Mouse (Mus musculus): ENCODE results near the gene Megf6. TPM values are rescaled to one million over a fixed set of nuclear protein-coding genes. Genes with fewer than 3 reads are reported as not detected.

The Megf6 gene
- total RNA-seq, 2 experiments from 2014 or later: 3.7 to 4.6 TPM

DNA sequence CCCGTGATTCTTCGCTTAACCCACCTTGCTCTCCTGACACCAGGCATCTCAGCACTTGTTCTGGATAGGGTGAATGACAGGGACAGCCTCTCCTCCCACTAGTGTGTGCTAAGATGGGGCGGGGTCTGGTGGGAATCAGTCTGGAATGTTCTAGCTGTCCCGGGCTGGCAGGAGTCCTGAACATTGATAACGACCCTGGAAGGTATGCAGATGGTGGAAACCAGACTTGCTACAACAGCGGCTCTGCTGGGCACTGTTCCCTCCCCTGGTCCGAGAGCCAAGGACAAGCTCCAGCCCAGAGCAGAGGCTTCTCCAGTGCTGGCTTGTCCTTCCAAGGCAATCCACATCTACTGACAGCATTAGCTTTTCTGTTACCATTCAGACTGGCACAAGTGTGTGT lies 43.1 kb downstream of the Megf6 start:
- DNase-seq: peak; percentile 78 to 79

DNA sequence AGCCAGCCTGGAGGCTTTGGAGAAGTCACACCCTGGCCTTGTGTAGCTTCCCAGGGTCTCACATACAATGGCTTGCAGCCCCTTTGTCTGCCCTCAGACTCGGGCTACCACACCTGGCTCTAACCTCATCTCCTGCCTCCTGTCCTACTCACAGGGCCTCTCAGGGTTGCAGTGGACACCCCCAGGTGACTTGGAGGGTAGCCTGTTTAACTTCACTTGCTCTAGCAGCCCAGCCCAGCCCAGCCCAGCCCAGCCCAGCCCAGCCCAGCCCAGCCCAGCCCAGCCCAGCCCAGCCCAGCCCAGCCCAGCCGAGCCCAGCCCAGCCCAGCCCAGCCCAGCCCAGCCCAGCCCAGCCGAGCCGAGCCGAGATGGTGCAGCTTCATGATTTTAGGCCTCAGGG lies 43.5 kb downstream of the Megf6 start:
- no peak for DNase-seq

DNA sequence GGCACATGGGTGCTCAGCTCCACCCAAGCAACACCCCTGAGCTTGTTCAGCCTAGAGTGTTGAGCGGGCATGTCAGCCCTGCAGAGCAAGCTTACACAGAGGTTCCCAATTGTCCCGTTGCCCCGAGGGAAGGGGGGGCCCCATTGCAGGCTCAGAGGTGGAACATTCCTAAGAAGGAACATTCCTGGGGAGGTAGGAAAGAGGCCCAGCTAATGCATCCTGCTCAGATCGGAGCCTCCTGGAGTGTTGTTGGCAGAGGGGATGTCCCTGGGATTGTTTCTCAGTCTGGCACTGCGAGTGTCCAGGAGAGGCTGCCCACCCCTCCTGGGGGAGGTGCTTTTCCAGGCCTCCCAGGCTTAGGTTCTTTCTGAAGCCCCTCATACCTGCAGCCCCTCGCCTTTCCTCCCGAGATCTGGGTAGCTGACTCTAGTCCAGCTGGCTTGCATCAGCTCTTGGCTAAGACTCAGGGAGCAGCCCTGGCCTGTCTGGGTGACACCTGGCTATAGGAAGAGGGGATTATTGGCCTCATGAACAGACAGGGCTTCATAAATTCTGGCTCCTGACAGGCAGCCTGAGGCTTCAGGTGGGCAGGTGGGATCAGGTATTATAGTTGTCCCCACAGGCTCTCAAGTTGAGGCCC lies 47.3 kb downstream of the Megf6 start:
- DNase-seq: no peak

DNA sequence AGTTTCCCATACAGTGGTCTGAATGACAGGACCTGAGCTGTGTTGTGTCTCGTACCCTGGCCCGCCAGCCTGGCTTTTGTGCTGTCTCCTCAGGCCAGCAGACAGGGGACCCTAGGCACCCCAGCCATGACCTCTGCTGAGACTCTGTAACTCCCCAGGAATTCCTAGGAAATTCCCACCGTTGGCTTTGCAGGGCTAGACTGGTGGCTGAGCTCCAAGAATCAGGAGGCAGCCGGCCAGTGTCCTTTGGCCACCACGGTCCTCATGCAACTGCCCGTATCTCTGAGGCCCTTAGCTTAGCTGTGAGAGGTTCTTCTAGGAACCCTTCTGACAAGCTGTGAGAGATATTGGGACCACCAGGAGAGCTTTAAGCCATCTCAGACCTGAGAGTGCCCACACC lies 52.2 kb downstream of the Megf6 start:
- DNase-seq: peak; percentile 69 to 75

DNA sequence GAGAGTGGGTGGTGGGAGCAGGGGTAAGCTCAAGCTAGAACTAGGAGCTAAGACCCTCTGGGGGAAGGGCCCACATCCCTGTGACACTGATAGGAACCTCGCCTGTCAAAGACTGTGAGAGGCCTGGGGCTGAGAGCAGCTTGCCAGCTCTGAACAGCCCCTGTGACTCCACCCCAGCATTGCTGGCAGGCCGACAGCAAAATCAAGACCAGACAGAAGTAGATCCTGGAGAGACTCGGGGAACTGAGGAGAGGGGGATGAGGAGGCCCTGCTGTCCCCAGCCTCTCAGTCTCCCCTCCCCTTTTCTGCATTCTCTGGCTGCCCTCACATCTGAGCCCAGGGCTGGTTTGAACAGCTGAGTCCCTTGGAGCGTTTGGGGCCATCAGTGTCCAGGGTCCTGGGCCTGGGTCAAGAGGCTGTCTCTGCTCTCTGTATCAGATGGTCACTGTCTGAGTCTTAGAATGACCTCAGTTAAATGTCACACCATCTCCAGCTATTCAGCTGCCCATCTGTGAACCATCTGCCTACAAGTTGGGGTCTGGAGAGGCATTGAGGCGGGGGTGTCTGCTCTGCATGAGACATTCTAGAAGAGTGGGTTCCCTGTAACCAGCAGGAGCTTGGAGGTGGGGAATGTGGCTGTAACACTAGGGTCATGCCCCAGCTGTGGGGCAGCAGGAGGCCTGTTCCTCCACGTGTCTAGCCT lies 53.9 kb downstream of the Megf6 start:
- peak; percentile 52 to 61 for DNase-seq

DNA sequence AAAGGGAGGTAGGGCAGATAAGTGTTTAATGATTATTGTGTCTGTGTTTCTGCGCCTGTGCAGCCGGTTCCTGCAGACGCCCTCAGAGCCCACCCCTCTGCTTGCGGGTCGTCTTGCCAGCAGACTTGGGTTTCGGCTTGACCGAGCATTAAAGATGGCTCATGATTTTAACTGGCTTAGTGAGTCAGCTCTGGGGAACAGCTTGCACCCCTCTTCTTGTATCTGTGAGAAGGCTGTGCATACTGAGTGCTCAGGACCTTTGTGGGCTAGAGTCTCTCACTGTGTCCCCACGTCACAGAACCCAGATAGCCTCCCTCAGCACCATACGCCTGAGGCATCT lies 54.4 kb downstream of the Megf6 start:
- DNase-seq: no peak

DNA sequence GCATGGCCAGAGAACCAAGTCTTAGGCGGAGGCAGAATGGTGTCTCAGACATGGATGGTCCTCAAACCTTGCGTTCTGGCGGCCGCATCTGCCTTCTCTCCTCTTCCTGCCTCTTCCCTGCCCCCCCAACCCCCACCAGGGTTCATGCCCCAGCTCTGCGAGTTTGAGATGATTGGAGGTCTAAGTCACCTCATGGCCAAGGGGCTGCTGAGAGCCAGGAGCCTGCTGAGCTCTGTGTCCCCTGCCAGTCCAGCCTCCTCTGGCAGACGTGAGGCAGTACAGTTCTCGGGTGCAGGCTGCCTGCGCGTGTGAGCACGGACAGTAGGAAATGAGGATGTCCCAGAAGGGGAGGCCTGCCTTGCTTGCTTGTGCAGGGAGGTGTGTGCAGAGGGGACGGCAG lies 56.1 kb downstream of the Megf6 start:
- DNase-seq: peak in 1 of 2 experiments; percentile 20

DNA sequence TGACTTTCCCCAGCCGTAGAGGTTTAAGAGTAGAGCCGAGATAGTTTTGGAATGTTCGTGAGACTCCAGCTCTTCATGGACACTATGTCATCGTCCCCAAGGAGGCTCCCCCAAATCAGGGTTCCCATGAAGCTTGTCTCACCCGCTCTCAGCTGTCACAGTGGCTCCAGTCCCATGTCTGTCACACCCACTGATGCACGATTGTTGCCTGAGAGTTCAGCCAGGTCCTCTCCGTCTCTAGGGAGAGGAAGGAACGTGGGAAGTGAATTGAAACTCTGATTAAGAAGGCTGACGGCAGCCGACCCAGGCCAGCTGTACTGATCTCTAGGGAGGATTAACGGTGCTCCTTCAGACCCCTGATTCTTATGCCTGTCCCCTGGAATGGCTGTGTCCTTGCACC lies 57.8 kb downstream of the Megf6 start:
- DNase-seq: peak; percentile 74 to 88

DNA sequence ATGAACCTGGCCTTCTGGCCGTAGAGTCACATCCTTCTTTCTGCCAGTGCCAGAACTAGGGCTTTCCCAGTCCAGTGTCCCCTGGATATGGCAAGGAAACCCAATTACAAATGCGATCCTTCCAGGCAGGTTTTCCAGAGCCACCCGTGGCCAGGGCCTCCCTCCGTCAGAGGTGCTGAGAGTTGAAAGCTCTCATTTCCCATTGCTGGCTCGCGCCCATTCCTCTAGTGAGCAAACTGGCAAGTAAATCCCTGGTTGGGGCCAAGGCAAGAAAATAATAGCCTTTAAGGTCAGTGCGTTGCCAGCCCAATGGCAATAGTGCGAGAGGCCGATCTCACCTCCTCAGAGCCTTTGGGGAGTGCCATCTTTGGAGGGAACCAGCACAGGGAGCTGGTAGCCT lies 59.0 kb downstream of the Megf6 start:
- no peak for DNase-seq

DNA sequence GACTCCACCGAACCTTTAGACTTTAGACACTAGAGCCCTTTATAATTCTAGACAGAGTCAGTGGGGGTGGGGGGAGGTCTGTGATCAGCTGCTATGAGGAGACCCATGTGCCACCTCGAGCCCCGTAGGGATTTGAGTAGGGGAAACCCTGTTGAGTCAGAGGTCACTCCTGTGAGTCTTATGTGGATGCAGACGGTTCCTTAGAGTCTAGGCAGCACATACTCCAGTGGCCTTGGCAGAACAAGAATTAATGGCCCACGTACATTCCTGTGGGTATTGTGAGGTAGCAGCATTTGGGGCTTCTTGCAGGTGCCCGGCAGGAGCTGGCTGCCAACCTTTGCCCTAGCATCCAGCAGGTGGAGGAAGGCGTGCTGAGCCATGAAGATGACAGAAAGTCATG lies 60.9 kb downstream of the Megf6 start:
- no peak for DNase-seq

DNA sequence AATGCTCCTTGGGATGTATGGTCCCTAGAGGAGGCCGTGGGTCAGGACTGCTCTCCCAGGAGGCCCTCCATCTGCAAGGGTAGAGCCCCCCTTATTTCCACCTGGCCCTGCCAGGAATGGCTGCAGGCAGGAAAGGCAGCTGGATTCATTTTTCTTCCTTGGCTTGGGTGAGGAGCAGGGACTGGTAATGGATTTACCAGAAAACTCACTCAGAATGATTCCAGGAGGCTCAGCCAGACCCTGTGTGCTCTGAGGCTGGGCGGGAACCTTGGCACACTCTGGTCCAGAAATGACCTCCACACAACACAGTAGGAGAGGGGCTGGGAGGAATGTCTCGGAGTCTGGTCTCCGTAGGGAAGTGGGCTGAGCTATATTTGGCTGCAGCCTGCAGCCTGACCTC lies 61.8 kb downstream of the Megf6 start:
- DNase-seq: peak in 1 of 2 experiments; percentile 80

DNA sequence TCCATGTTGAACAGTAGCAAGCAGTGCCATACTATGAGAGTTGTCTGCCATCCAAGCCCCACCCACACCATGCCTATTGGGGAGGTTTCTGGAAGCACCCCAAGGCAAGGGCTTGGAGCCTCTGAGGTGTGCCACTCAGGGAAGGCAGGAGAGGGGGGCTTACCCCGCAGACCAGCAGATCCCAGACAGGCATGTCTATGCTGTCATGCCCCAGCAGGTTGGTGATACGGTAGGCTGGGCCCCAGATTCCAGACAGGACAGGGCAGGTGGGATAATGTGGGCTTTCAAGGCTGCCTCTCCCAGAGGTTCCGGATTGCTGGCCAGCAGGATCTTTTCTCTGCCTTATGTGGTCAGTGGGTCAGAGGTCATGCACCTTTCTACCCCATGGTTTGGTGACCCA lies 65.5 kb downstream of the Megf6 start:
- DNase-seq: no peak

DNA sequence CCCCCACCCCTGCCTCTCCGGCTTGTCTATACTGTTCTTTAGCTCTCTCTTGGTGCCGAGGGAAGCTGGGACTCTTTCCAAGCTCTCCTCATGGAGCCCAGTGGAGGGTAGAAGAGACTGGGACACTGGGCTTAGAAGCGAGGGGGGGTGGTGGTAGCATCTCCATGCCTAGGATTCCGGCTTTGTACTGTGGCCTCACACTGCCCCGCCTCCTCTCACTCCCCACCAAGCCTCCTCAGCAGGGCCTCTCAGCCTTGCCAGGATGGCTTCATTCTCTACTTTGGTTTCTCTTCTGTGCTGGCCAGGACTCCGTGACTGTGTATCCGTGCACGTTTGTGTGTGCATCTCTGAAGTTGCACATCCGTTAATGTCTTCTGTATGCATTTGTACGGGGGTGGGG lies 66.4 kb downstream of the Megf6 start:
- no peak for DNase-seq

DNA sequence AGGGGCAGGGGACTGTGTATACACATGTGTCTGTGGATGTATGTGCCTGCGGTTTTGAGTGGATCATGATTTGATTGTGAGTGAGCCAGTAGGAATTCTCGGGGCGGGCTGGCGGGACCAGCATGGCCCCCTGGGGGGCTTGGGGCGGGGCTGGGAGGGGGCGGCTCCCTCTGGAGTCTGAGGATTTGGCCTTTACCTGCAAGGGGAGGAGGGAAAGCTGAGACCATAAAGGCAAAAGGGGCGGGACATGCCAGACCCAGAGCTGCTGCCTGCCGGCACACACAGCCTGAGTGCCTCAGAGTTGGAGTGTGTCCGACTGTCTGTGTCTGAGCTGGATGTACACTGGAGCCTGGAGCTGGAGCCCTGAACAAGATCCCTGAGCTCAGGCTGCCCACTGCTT lies 66.8 kb downstream of the Megf6 start:
- no peak for DNase-seq

DNA sequence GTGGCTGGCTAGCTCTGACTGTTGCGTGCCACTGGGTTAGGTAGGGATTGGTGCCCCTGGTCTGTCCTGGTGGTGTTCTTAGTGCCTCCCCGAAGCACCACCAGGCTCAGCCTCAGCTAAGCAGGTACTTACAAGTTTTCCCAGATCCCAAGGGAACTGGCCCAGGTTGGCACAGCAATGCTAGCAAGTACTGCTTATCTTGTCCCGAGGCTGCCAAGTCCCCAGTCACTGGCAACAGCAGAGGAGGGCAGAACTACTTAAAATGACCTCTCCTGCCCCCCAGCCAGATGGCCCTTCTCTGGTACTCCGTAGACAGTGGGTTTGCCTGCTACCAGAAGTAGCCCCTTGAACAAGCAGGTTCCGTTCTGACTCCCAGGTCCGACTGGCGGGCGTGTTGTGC lies 68.7 kb downstream of the Megf6 start:
- DNase-seq: peak in 1 of 2 experiments; percentile 52

DNA sequence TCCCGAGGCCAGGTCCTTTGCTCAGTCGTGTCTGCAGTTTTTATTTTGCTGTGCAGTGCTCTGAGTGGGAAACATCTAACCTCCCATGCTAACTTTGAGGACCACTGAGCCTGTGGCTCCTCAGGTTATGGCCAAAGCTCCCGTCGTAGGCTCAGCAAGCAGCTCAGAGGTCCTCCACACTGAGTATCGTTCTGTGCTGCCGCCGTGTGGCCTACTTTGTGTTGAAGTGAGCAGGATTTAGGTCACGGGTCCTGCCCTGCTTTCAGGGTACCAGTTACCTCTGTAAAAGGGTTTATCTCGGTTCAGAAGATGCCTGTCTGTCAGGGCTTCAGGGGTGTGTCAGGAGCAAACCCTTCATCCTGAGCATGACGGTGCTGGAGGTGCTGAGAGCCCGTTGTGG lies 70.1 kb downstream of the Megf6 start:
- DNase-seq: no peak

DNA sequence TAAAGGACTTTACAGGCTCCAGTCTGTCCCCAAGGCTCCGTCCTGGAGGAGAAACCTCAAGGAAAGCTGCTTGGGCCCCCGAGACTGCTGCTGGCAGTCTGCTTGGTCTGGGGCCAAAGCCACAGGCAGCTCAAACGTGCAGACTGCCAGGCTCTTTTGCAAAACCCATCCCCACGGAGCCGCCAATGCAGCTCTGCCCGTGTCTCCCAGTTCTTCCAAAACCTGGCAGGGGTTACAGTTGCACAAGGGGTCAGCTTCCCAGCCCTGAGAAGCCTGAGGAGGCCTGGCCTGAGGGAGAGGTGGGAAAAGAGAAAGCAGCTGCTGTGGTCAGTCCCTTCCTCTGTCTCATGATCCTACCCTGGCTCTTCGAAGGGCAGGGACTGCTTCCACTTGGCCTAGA lies 74.8 kb downstream of the Megf6 start:
- no peak for DNase-seq

DNA sequence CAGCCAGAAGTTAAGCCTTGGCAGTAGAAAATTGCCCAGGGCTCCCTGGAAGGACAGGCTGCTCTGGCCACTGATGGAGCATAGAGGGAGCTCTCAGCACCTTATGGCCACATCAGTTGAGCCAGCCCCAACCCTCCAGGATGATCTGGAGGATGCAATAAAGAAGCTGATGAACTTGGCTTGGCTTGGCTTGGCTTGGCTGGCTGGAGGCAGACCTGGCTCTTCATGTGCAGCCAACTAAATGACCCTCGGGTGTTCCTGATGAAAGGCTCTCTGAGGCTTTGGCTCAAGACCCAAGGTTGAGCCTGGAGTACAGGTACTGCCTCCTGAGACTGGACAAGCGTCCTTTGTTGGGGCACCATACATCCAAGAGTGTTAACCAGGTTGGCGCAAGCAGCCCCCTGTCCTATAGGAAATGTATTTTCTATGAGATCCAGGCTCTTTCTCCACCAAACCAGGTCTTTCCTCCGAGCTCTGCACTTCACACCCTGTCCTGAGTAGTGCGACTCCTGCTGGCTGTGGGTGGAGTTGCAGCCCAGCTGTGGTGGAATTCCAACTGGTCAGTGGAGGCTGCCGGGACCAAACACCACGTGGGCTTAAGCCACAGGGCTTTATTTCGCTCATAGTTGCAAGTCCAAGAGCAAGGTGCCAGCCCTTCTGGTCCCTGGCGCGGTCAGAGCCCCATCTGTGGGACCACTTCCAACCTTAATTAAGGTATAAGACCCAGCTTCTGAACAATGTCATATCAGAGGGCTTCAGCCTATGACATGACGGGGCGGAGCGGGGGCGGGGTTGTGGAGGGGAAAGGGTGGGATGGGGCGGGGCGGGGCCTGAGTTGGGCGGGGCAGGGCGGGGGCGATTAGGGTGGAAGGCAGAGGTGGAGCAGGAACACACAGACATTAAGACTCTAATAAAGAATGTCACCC lies 75.8 kb downstream of the Megf6 start:
- DNase-seq: peak; percentile 82 to 91

DNA sequence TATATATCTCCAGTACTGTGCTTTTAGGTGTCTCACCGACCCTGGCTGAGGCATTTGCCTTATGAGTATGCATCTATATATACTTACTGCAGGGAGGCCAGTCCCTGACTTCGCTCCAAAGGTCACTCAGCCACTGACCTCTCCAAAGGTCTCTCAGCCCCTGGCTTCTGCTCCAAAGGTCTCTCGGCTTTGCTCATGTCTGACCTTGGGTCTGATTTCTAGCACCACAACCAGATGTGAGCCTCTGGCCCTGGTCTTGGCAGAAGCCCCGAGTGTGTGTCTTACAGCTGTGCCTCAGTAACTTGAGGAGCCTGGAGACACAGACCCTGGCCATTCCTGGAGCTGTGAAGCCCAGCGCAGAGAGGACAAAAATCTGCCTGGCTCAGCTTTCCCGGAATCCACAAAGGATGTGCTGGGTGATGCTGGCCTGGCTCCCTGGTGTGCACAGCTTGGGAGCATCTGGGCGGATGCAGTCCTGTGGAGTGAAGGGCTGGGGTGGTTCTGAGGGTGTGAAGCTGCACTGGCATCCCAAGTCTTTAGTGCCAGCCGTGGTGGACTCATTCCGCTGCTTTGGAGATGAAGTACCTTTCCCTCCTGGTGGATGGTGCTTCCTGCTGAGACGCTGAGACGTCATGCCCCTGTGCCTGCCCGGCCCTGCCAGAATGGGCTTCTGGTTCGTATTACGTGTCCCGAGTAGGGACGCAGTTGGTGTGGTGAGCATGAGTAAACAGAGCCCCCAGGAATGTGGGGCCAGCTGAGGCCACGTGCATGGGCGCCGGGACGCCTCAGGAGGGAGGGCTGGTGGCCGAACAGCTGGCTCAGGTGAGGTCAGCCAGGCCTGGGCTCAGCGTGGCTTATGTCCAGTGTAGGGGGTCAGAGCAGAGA lies 76.9 kb downstream of the Megf6 start:
- no peak for DNase-seq

DNA sequence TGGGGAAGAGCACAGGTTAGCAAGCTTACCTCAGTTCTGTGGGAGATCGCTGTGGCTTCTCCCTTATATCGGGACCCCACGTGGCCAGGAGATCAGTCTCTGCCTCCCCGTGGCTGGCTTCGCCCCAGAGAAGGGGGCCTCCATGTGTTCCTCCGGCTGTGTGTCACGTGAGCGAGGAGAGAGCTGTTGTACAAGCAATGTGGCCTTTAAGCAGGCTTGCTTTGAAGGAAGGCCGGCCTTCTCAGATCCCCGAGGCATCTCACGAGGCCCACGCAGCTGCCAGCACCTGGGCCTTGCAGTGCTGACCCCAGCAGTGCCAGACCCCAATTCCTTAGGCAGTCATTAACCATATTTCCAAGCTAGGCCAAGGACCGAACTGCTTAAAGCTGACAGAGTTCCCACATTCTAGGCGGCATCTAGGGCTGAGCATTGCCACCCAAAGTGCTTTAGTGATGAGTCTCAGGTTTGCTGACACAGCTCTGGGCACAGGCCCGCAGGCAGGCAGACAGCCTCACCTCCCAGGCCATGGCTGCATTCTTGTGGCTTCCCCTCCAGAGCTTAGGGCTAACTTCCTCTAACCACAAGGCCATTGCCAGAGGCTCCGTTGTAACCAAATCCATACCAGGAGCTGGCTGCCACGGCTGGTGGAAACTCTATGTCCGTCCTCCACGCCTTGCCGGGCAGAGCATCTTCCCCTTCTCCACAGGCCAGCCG lies 77.7 kb downstream of the Megf6 start:
- DNase-seq: no peak

DNA sequence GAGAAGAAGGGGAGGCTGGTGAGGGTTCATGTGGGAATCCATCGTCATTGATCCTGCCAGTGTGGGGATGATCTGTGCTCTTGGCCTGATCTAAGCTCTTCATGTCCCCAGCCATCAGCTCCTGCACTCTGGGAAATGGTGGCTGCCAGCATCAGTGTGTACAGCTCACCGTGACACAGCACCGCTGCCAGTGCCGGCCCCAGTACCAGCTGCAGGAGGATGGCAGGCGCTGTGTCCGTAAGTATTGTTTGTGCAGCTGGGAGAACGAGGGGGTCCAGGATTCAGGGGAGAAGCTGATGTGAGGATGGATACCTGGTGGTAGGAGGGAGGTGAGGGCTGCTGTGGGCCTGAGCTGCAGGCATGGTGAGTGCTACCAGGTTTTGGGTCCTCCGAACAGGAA lies 78.8 kb downstream of the Megf6 start:
- no peak for DNase-seq
